Mouse (Mus musculus): ENCODE measurements around the gene Clec4f.
A peak's percentile ranks its signal among the peaks of the same experiment; 100 is the strongest.
"Not testable (repeated sequence)": the region's sequence is repeated elsewhere in the genome, so short reads cannot be mapped to it uniquely, and the experiment has no call there.

The Clec4f gene

GRCm38 (mm10) chr6:83656087-83656486, at the start of gene Clec4f:
TSS of gene Clec4f (minus strand) at chr6:83656187.
- no peak for DNase-seq (ENCODE audit: low read depth, low spot score)

- DNase-seq (ENCODE audit: low read depth, low spot score), result no peak
Measured at GRCm38 (mm10) chr6:83704701-83705100, 48.7 kb upstream of the Clec4f start.

GRCm38 (mm10) chr6:83704294-83704693, 48.3 kb upstream of the Clec4f start:
- DNase-seq (ENCODE audit: low read depth, low spot score), result no peak

- DNase-seq (ENCODE audit: low read depth, low spot score), result no peak
Measured at GRCm38 (mm10) chr6:83703722-83704078, 47.7 kb upstream of the Clec4f start.

- DNase-seq (ENCODE audit: low read depth, low spot score), result no peak
Measured at GRCm38 (mm10) chr6:83703000-83703721, 47.2 kb upstream of the Clec4f start.

- no peak for DNase-seq (ENCODE audit: low read depth, low spot score)
Measured at GRCm38 (mm10) chr6:83702146-83702999, 46.4 kb upstream of the Clec4f start.

- no peak for DNase-seq (ENCODE audit: low read depth, low spot score)
Measured at GRCm38 (mm10) chr6:83701001-83701400, 45.0 kb upstream of the Clec4f start.

- no peak for DNase-seq (ENCODE audit: low read depth, low spot score)
Measured at GRCm38 (mm10) chr6:83699971-83700370, 44.0 kb upstream of the Clec4f start.

- no peak for DNase-seq (ENCODE audit: low read depth, low spot score)
Measured at GRCm38 (mm10) chr6:83697932-83698331, 41.9 kb upstream of the Clec4f start.

GRCm38 (mm10) chr6:83696684-83697083, 40.7 kb upstream of the Clec4f start:
- no peak for DNase-seq (ENCODE audit: low read depth, low spot score)

- no peak for DNase-seq (ENCODE audit: low read depth, low spot score)
Measured at GRCm38 (mm10) chr6:83695731-83696130, 39.7 kb upstream of the Clec4f start.

GRCm38 (mm10) chr6:83693835-83694234, 37.8 kb upstream of the Clec4f start:
- peak; percentile 85 for DNase-seq (ENCODE audit: low read depth, low spot score)

- DNase-seq (ENCODE audit: low read depth, low spot score), result no peak
Measured at GRCm38 (mm10) chr6:83692962-83693361, 37.0 kb upstream of the Clec4f start.

GRCm38 (mm10) chr6:83690936-83691335, 34.9 kb upstream of the Clec4f start:
- no peak for DNase-seq (ENCODE audit: low read depth, low spot score)

GRCm38 (mm10) chr6:83690277-83690676, 34.3 kb upstream of the Clec4f start:
- peak; percentile 43 for DNase-seq (ENCODE audit: low read depth, low spot score)

GRCm38 (mm10) chr6:83689374-83689773, 33.4 kb upstream of the Clec4f start:
- no peak for DNase-seq (ENCODE audit: low read depth, low spot score)

GRCm38 (mm10) chr6:83677757-83678156, 21.8 kb upstream of the Clec4f start, which contains the start of gene Cd207:
TSS of gene Cd207 (minus strand) at chr6:83677857.
- no peak for DNase-seq (ENCODE audit: low read depth, low spot score)

- peak; percentile 84 for DNase-seq (ENCODE audit: low read depth, low spot score)
Measured at GRCm38 (mm10) chr6:83673395-83673794, 17.4 kb upstream of the Clec4f start.

- peak; percentile 8 for DNase-seq (ENCODE audit: low read depth, low spot score)
Measured at GRCm38 (mm10) chr6:83665009-83665408, 9.0 kb upstream of the Clec4f start.

- DNase-seq (ENCODE audit: low read depth, low spot score), result no peak
Measured at GRCm38 (mm10) chr6:83660821-83661220, 4.8 kb upstream of the Clec4f start.

GRCm38 (mm10) chr6:83646715-83647114, 9.3 kb downstream of the Clec4f start:
- no peak for DNase-seq (ENCODE audit: low read depth, low spot score)

- DNase-seq (ENCODE audit: low read depth, low spot score), result no peak
Measured at GRCm38 (mm10) chr6:83635329-83635728, 20.7 kb downstream of the Clec4f start.

- not testable (repeated sequence) for DNase-seq (ENCODE audit: low read depth, low spot score)
Measured at GRCm38 (mm10) chr6:83634631-83635030, 21.4 kb downstream of the Clec4f start.
